Mouse (Mus musculus): ENCODE results near the gene Xpr1. TPM values are rescaled to one million over a fixed set of nuclear protein-coding genes. Genes with fewer than 3 reads are reported as not detected.

Gene Xpr1
- polyA plus RNA-seq, 1 experiment = 6.7 TPM

- no peak overlapping the region for H3K27ac ChIP-seq (ENCODE audit: insufficient read depth, low read depth, low read length)
- H3K36me3 ChIP-seq (ENCODE audit: control insufficient read depth, insufficient read depth, low read length) = no peaks in the 10 kb centered on the region; the same call in 1 of the 2 replicates
- H3K4me3 ChIP-seq (ENCODE audit: low read depth, low read length) = no peak overlapping the region
- 80% methylated on average over 4 of the region's 4 CpGs for WGBS
- peaks cover 5% of the 10 kb centered on the region; the same call in 1 of the 2 replicates for H3K4me1 ChIP-seq (ENCODE audit: control insufficient read depth, insufficient read depth, insufficient read length, low read length)
- no peaks in the 10 kb centered on the region for H3K27me3 ChIP-seq (ENCODE audit: control insufficient read depth, insufficient read depth, low read length)
- no peak for TF ChIP-seq CTCF (IDR thresholded peaks at IDR 0.05; ENCODE audit: extremely low read depth, insufficient read length, insufficient replicate concordance, low read depth, low read length)
- no peak for TF ChIP-seq POLR2A (IDR thresholded peaks at IDR 0.05; ENCODE audit: low read depth, low read length)
These were observed 30.7 kb downstream of the Xpr1 start for GRCm38 (mm10) chr1:155386551-155386950.

DNA sequence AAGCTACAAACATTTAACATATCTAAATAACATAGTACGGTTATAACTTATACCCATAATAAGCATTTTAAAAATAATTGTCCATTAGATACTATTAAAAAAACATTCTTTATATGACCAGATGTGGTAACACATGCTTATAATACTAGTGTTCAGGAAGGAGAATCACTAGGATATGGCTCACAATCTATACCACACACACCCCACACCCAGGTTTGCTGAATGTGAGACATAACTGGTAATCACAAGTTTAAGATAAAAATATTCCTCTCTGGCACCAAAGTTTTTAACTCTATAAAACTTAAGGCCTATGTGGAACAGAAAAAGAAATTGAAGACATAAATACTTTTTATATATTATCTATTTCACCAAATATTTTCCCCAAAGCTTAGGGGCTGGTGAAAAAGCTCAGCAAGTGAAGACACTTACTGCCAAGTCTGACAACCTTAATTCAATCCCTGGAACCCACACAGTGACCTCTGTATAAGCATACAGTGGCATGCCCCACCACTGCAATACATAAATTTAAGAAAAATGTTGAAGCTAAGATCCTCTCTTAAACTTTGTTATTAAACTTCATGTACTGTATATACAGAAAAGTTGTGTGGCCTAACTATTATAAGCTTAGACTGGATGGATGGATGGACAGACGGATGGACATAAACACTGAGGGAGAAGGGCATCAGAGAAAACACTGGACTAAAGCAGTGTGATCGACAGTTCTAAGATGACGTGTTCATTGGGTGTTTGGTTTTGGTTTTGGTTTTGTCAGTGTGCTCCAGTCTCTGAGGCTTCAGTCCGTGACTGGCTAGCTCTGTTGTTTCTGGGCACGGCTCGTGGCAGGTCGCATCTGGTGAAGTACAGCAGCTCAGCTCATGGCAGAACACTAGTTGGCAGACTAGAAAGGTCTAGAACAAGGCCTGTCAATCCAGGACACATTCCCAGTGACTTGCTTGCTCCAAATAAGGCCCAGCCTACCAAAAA, 33.6 kb downstream of the Xpr1 start:
- no peaks in the 10 kb centered on the region for H3K4me1 ChIP-seq (ENCODE audit: control insufficient read depth, insufficient read depth, insufficient read length, low read length)
- WGBS = 81% methylated on average over 8 of the region's 8 CpGs
- no peak overlapping the region; the same call in 1 of the 2 replicates for H3K27ac ChIP-seq (ENCODE audit: insufficient read depth, low read depth, low read length)
- H3K27me3 ChIP-seq (ENCODE audit: control insufficient read depth, insufficient read depth, low read length) = no peaks in the 10 kb centered on the region
- TF ChIP-seq CTCF (IDR thresholded peaks at IDR 0.05; ENCODE audit: extremely low read depth, insufficient read length, insufficient replicate concordance, low read depth, low read length) (no peak), POLR2A (IDR thresholded peaks at IDR 0.05; ENCODE audit: low read depth, low read length) (no peak)
- H3K4me3 ChIP-seq (ENCODE audit: low read depth, low read length) = no peak overlapping the region
- H3K36me3 ChIP-seq (ENCODE audit: control insufficient read depth, insufficient read depth, low read length) = no peaks in the 10 kb centered on the region; the same call in 1 of the 2 replicates

DNA sequence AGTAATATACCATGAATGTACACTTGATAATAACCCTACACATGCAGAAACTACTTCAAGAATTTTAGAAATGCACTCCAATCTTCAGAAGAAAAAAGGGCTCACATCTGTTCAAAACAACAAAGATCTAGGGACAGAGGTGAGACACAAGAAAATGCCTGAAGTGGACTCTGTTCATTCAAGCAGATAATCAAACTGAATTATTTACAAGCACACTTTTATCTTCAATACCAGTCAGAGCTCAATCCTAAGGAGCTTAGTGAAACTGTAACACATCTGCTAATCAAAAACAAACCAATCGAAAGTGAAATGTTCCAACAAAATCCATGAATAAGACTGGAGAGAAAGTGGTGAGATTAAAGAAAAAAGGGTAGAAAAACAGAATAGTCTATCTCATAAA, 35.3 kb downstream of the Xpr1 start:
- H3K27me3 ChIP-seq (ENCODE audit: control insufficient read depth, insufficient read depth, low read length) = no peaks in the 10 kb centered on the region
- TF ChIP-seq CTCF (IDR thresholded peaks at IDR 0.05; ENCODE audit: extremely low read depth, insufficient read length, insufficient replicate concordance, low read depth, low read length) = no peak
- TF ChIP-seq POLR2A (IDR thresholded peaks at IDR 0.05; ENCODE audit: low read depth, low read length) = no peak
- no peaks in the 10 kb centered on the region for H3K4me1 ChIP-seq (ENCODE audit: control insufficient read depth, insufficient read depth, insufficient read length, low read length)
- WGBS = 35% methylated on average over 1 of the region's 1 CpGs
- no peak overlapping the region for H3K4me3 ChIP-seq (ENCODE audit: low read depth, low read length)
- H3K36me3 ChIP-seq (ENCODE audit: control insufficient read depth, insufficient read depth, low read length) = no peaks in the 10 kb centered on the region; the same call in 1 of the 2 replicates
- H3K27ac ChIP-seq (ENCODE audit: insufficient read depth, low read depth, low read length) = no peak overlapping the region

- H3K27me3 ChIP-seq (ENCODE audit: control insufficient read depth, insufficient read depth, low read length) = no peaks in the 10 kb centered on the region
- WGBS = 94% methylated on average over 1 of the region's 1 CpGs
- TF ChIP-seq POLR2A (IDR thresholded peaks at IDR 0.05; ENCODE audit: low read depth, low read length) = no peak
- no peak for TF ChIP-seq CTCF (IDR thresholded peaks at IDR 0.05; ENCODE audit: extremely low read depth, insufficient read length, insufficient replicate concordance, low read depth, low read length)
- H3K4me1 ChIP-seq (ENCODE audit: control insufficient read depth, insufficient read depth, insufficient read length, low read length) = no peaks in the 10 kb centered on the region
- H3K4me3 ChIP-seq (ENCODE audit: low read depth, low read length) = no peak overlapping the region
- H3K27ac ChIP-seq (ENCODE audit: insufficient read depth, low read depth, low read length) = no peak overlapping the region
- no peaks in the 10 kb centered on the region; the same call in 1 of the 2 replicates for H3K36me3 ChIP-seq (ENCODE audit: control insufficient read depth, insufficient read depth, low read length)
These were observed 37.9 kb downstream of the Xpr1 start for GRCm38 (mm10) chr1:155379289-155379688.

DNA sequence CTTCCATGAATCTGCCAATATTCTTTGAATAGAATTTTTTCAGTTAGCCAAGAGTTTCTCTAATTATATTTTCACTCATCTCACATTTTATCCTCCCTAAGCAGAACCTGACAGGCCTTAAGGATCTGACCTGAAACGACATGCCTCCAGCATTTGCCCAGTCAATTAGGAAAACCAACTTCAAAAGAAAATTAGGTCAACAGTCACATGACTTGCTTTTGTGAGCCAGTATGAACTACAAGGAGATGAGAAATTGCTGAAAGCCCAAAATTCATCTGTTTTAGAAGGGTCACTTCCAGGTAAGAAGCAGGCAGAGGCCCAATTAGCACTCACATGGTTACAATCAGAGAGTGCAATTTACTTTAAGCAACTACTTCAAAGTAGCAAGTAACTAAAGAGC, 44.4 kb downstream of the Xpr1 start:
- Histone ChIP-seq H3K27me3 (ENCODE audit: control insufficient read depth, insufficient read depth, low read length) (no peaks in the 10 kb centered on the region), H3K36me3 (ENCODE audit: control insufficient read depth, insufficient read depth, low read length) (no peaks in the 10 kb centered on the region), H3K4me1 (ENCODE audit: control insufficient read depth, insufficient read depth, insufficient read length, low read length) (no peaks in the 10 kb centered on the region), H3K27ac (ENCODE audit: insufficient read depth, low read depth, low read length) (no peak overlapping the region), H3K4me3 (ENCODE audit: low read depth, low read length) (no peak overlapping the region)
- TF ChIP-seq CTCF (IDR thresholded peaks at IDR 0.05; ENCODE audit: extremely low read depth, insufficient read length, insufficient replicate concordance, low read depth, low read length) = no peak
- no peak for TF ChIP-seq POLR2A (IDR thresholded peaks at IDR 0.05; ENCODE audit: low read depth, low read length)
- WGBS = 89% methylated on average over 1 of the region's 1 CpGs

DNA sequence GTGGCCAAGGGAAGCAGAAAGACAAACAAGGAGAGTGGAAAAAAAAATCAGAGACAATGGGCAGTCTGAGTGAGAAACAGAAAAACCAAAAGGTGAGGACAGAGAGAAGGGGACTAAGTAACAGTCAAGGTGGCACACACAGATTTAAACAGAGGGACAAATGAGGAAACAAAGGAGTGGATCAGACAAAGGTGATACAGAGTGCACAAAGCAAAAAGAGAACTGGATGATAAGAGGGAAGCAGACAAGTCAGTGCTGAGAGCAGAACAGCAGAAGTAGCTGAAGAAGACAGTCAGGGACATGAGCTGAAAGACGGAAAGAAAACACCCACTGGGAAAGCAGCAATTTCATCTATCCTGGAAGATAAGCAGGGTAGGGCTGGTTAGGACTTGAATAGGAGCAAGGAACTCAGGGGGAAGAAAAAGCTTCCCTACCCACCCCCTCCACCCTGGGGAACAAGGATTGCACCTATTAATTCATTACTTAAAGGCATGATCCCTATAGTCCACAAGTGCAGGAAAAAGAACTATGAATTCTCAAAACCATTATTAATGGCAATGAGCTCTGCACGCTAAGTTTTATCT, 47.0 kb downstream of the Xpr1 start:
- H3K27me3 ChIP-seq (ENCODE audit: control insufficient read depth, insufficient read depth, low read length) = no peaks in the 10 kb centered on the region
- 65% methylated on average over 2 of the region's 2 CpGs for WGBS
- H3K36me3 ChIP-seq (ENCODE audit: control insufficient read depth, insufficient read depth, low read length) = no peaks in the 10 kb centered on the region
- no peaks in the 10 kb centered on the region for H3K4me1 ChIP-seq (ENCODE audit: control insufficient read depth, insufficient read depth, insufficient read length, low read length)
- TF ChIP-seq CTCF (IDR thresholded peaks at IDR 0.05; ENCODE audit: extremely low read depth, insufficient read length, insufficient replicate concordance, low read depth, low read length) = no peak
- TF ChIP-seq POLR2A (IDR thresholded peaks at IDR 0.05; ENCODE audit: low read depth, low read length) = no peak
- no peak overlapping the region for H3K4me3 ChIP-seq (ENCODE audit: low read depth, low read length)
- H3K27ac ChIP-seq (ENCODE audit: insufficient read depth, low read depth, low read length) = no peak overlapping the region

- WGBS = 79% methylated on average over 4 of the region's 4 CpGs
- no peak for TF ChIP-seq CTCF (IDR thresholded peaks at IDR 0.05; ENCODE audit: extremely low read depth, insufficient read length, insufficient replicate concordance, low read depth, low read length)
- TF ChIP-seq POLR2A (IDR thresholded peaks at IDR 0.05; ENCODE audit: low read depth, low read length) = no peak
- no peaks in the 10 kb centered on the region for H3K4me1 ChIP-seq (ENCODE audit: control insufficient read depth, insufficient read depth, insufficient read length, low read length)
- H3K36me3 ChIP-seq (ENCODE audit: control insufficient read depth, insufficient read depth, low read length) = no peaks in the 10 kb centered on the region
- no peak overlapping the region for H3K4me3 ChIP-seq (ENCODE audit: low read depth, low read length)
- no peaks in the 10 kb centered on the region for H3K27me3 ChIP-seq (ENCODE audit: control insufficient read depth, insufficient read depth, low read length)
- no peak overlapping the region for H3K27ac ChIP-seq (ENCODE audit: insufficient read depth, low read depth, low read length)
These were observed 50.8 kb downstream of the Xpr1 start for GRCm38 (mm10) chr1:155366366-155366765.

Measured in small intestine, adult 2 months (tissue).